Mouse (Mus musculus) sigmoid colon, adult 10 weeks (tissue): ENCODE data around the gene Tmem253. TPM values are rescaled to one million over a fixed set of nuclear protein-coding genes. Genes with fewer than 3 reads are reported as not detected.

ENCODE experiments used
- polyA plus RNA-seq: library from polyadenylated mRNA; stranded (reverse); fragments of 350-450 nt; fragmentation: Illumina TruSeq; extraction: RNeasy Lipid Tissue Mini Kit (QIAGEN cat#74804); gene quantifications from one replicate; pipeline ENCODE4 v1.2.3, GENCODE M21; 2014; ENCODE audit warnings: low read depth, low replicate concordance

Tmem253 gene
- 3.0 TPM for polyA plus RNA-seq

DNA sequence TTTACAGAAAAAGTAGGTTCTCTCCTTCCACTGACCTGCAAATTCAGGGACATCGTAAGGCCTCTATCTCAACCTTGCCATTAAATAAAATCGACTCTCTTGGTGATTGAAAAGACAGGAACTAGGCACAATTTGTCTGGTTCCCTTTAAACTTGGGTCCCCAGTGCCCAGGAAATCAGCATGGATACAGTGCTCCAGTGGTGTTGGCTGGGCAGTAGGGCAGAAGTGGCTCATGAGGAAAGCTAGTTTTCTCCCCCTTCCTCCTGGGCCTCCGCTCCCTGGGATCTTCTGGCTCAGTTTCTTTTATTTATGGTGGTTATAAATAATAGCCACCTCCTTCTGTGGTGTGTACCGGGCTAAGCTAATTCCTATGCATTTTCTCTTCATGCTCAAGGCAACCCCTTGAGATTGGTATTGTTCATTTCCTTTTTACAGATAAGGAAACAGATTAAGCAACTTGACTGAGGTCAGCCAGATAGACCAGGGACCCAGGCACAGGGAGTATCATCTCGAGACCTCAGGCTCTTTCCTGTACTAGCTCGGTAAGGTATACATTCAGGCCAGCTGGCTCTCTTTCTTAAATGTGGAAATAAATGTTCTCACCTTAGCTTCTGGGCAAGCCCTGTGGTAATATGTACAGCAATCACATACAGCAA lies at the start of gene Tmem253:
Tmem253 (plus strand) TSS at position 214 of the 656 bp plus-strand sequence.

DNA sequence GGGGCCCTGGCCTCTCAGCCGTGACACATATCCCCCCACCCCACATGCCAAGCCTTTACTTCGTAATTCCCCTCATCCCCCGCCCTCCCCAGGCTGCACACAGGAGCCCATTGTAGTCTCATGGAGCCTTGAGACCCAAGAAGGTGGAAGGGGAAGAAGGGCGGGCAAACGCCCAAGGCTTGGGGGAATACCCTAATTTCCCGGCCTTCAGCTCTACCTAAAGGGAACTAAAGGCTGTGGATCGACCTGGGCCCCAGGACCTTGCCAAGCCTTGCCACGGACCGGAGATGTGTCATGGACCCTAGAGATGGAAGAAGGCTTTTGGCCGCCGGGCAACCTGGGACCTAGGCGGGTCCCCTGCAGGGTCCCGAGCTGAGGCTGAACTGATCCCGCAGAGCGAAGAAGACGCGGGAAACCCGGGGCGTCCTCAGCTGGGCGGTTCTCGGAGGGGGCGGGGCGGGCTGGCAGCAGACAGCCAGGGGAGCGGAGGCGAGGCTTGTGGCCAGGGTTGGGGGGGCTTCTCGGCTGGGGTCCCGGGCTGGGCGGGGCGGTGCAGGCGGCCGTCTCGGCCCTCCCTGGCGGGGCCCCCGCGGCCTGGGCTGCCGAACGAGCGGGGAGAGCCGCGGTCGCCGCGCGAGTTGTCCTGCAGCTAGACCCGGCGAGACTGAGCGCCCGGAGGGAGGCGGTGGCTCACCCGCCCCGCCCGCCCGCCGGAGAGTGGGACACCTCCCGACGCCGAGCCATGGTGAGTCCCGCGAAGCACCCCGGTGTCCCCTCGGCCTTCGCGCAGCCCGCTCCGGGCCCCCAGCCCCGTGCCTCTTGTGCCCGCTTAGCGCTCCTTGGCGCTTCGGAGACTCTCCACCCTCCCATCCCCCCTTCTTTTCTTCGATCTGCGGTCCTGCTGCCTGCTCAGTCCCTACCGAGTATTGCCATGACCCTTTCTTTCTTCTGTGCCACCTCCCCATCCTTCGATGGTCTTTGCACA lies 30.9 kb upstream of the Tmem253 start, which contains the start of gene Arhgef40:
Arhgef40 (plus strand) TSS at position 473 of the 985 bp plus-strand sequence.

GRCm38 (mm10) chr14:52020486-52021137 lies 5.2 kb downstream of the Tmem253 start, which contains the start of gene Zfp219:
Gene Zfp219 (minus strand): TSS chr14:52020733.

GRCm38 (mm10) chr14:52042359-52042758 lies 26.9 kb downstream of the Tmem253 start, which contains the start of gene Olfr221:
Gene Olfr221 (minus strand): TSS chr14:52042459.

Other genes starting within 250 kb of the Tmem253 start
- 194 TPM for gene Ang4, start 242.1 kb upstream of the Tmem253 start, polyA plus RNA-seq
- gene AY358078, start 215.6 kb upstream of the Tmem253 start, polyA plus RNA-seq, result 0.32 TPM
- gene Ear6, start 162.0 kb upstream of the Tmem253 start, polyA plus RNA-seq, result not detected
- 11.0 TPM for gene Mettl17, start 130.8 kb upstream of the Tmem253 start, polyA plus RNA-seq
- gene Slc39a2, start 122.8 kb upstream of the Tmem253 start, polyA plus RNA-seq, result 1.6 TPM
- gene Ndrg2, start 101.5 kb upstream of the Tmem253 start, polyA plus RNA-seq, result 246 TPM
- gene Tppp2, start 97.2 kb upstream of the Tmem253 start, polyA plus RNA-seq, result not detected
- gene Rnase13, start 92.9 kb upstream of the Tmem253 start, polyA plus RNA-seq, result not detected
- 6.1 TPM for gene Arhgef40, start 30.9 kb upstream of the Tmem253 start, polyA plus RNA-seq
- gene Zfp219, start 5.1 kb downstream of the Tmem253 start, polyA plus RNA-seq, result 1.7 TPM
- not detected for gene Olfr221, start 26.8 kb downstream of the Tmem253 start, polyA plus RNA-seq
- gene Hnrnpc, start 88.4 kb downstream of the Tmem253 start, polyA plus RNA-seq, result 368 TPM
- gene Rpgrip1, start 95.0 kb downstream of the Tmem253 start, polyA plus RNA-seq, result 5.5 TPM
- 63.7 TPM for gene Supt16, start 181.8 kb downstream of the Tmem253 start, polyA plus RNA-seq
- 73.2 TPM for gene Chd8, start 242.1 kb downstream of the Tmem253 start, polyA plus RNA-seq